Mouse (Mus musculus) heart, postnatal 0 days (tissue): ENCODE measurements at regions not wholly inside any gene's neighbourhood (a gene's known extent, or its start where the extent isn't known, plus 50 kb on each side); places are given as distances from the start of the nearest gene placed in this dataset.

ENCODE experiments used
- ATAC-seq: fragments of 200-750 bp; cut with Nextera tagmentation; 2 replicates; pipeline ENCODE4 v1.8.0; 2017; ENCODE audit warnings: low read depth, moderate number of reproducible peaks, moderate library complexity; ENCODE audit not compliant: insufficient read depth
- DNase-seq: peaks from one replicate; pipeline ENCODE4 v3.0.0-alpha.2; 2016; ENCODE audit warnings: low spot score
- H3K27ac ChIP-seq: fragments of 300-500 bp; sonication (generic); 2 replicates; pipeline ENCODE4 v1.5.1; 2014; ENCODE audit warnings: low read depth, mild to moderate bottlenecking
- H3K27me3 ChIP-seq: fragments of 300-500 bp; sonication (generic); 2 replicates; pipeline ENCODE4 v1.6.1; 2014; ENCODE audit warnings: low read length, mixed read lengths; ENCODE audit not compliant: control insufficient read depth, insufficient read depth
- H3K36me3 ChIP-seq: fragments of 300-500 bp; sonication (generic); replicated peaks from 2 replicates; pipeline ENCODE4 v1.6.1; 2014; ENCODE audit warnings: low read length, mixed read lengths; ENCODE audit not compliant: control insufficient read depth, insufficient read depth
- H3K4me1 ChIP-seq: fragments of 300-500 bp; sonication (generic); 2 replicates; pipeline ENCODE4 v1.6.1; 2014; ENCODE audit warnings: antibody characterized with exemption; ENCODE audit not compliant: control insufficient read depth, insufficient read depth
- H3K4me2 ChIP-seq: fragments of 300-500 bp; sonication (generic); 2 replicates; pipeline ENCODE4 v1.6.1; 2014; ENCODE audit warnings: low read depth, mild to moderate bottlenecking, low read length, moderate library complexity
- H3K4me3 ChIP-seq: fragments of 300-500 bp; sonication (generic); 2 replicates; pipeline ENCODE4 v1.5.1; 2014; ENCODE audit warnings: low read depth, low read length
- H3K9ac ChIP-seq: fragments of 300-500 bp; sonication (generic); replicated peaks from 2 replicates; pipeline ENCODE4 v1.6.1; 2014; ENCODE audit warnings: low read depth, low read length, mixed read lengths
- H3K9me3 ChIP-seq: fragments of 300-500 bp; sonication (generic); replicated peaks from 2 replicates; pipeline ENCODE4 v1.6.1; 2016; ENCODE audit warnings: low read length; ENCODE audit not compliant: control insufficient read depth
- CTCF ChIP-seq: IDR thresholded peaks from 2 replicates; pipeline ENCODE4 v1.5.1; 2016; ENCODE audit warnings: antibody characterized with exemption, control low read depth, low read depth
- EP300 ChIP-seq: IDR thresholded peaks from 2 replicates; pipeline ENCODE4 v1.6.1; 2016; ENCODE audit warnings: antibody characterized with exemption, low read depth
- WGBS: fragments of 180-500 bp; shearing (Covaris S2); extraction: QIAGEN DNeasy Blood & Tissue Kit; methylation state at CpG from one replicate; pipeline ENCODE4 v1.1.7; 2014; 5-methylcytosine and 5-hydroxymethylcytosine counted together

- no peak overlapping the region for H3K27ac ChIP-seq
- H3K9ac ChIP-seq, result no peak overlapping the region
- WGBS, result 86% methylated on average over 5 of the region's 5 CpGs
- DNase-seq (no peak), ATAC-seq (no peak)
- H3K4me1 ChIP-seq, result no peaks in the 10 kb centered on the region
- no peak overlapping the region for H3K4me2 ChIP-seq
- H3K27me3 ChIP-seq, result no peaks in the 10 kb centered on the region
- no peaks in the 10 kb centered on the region for H3K9me3 ChIP-seq
- H3K4me3 ChIP-seq, result no peak overlapping the region
- H3K36me3 ChIP-seq, result no peaks in the 10 kb centered on the region
- TF ChIP-seq EP300 (no peak), CTCF (no peak)
These were observed 223.1 kb downstream of the Fat4 start for GRCm38 (mm10) chr3:39109756-39110392.

GRCm38 (mm10) chr3:39114056-39114455 is 227.3 kb downstream of the Fat4 start:
- H3K9me3 ChIP-seq, result no peaks in the 10 kb centered on the region
- no peaks in the 10 kb centered on the region for H3K36me3 ChIP-seq
- no peaks in the 10 kb centered on the region for H3K27me3 ChIP-seq
- DNase-seq (no peak), ATAC-seq (no peak)
- WGBS, result 50% methylated on average over 3 of the region's 3 CpGs
- no peak overlapping the region for H3K27ac ChIP-seq
- no peak overlapping the region for H3K9ac ChIP-seq
- H3K4me1 ChIP-seq, result no peaks in the 10 kb centered on the region
- no peak overlapping the region for H3K4me2 ChIP-seq
- no peak overlapping the region for H3K4me3 ChIP-seq
- TF ChIP-seq CTCF (no peak), EP300 (no peak)

- no peak for DNase-seq
- Histone ChIP-seq H3K4me1 (no peaks in the 10 kb centered on the region), H3K4me2 (no peak overlapping the region), H3K9me3 (no peaks in the 10 kb centered on the region), H3K9ac (no peak overlapping the region), H3K27me3 (no peaks in the 10 kb centered on the region), H3K27ac (no peak overlapping the region), H3K4me3 (no peak overlapping the region), H3K36me3 (no peaks in the 10 kb centered on the region)
- WGBS, result 79% methylated on average over 3 of the region's 3 CpGs
- TF ChIP-seq CTCF (no peak), EP300 (no peak)
- no peak for ATAC-seq
These were observed 228.1 kb downstream of the Fat4 start for GRCm38 (mm10) chr3:39114826-39115225.

GRCm38 (mm10) chr3:39115441-39115840 is 228.7 kb downstream of the Fat4 start:
- Histone ChIP-seq H3K27ac (no peak overlapping the region), H3K27me3 (no peaks in the 10 kb centered on the region), H3K4me1 (no peaks in the 10 kb centered on the region), H3K4me3 (no peak overlapping the region), H3K9me3 (no peaks in the 10 kb centered on the region), H3K4me2 (no peak overlapping the region), H3K36me3 (no peaks in the 10 kb centered on the region), H3K9ac (no peak overlapping the region)
- ATAC-seq (no peak), DNase-seq (no peak)
- no peak for TF ChIP-seq EP300
- TF ChIP-seq CTCF, result no peak
- 54% methylated on average over 1 of the region's 1 CpGs for WGBS

- Histone ChIP-seq H3K27ac (no peak overlapping the region), H3K36me3 (no peaks in the 10 kb centered on the region), H3K4me3 (no peak overlapping the region), H3K27me3 (no peaks in the 10 kb centered on the region), H3K9ac (no peak overlapping the region), H3K4me1 (no peaks in the 10 kb centered on the region), H3K9me3 (peaks cover 5% of the 10 kb centered on the region; the same call in 1 of the 2 replicates), H3K4me2 (no peak overlapping the region)
- ATAC-seq (no peak), DNase-seq (no peak)
- TF ChIP-seq EP300, result no peak
- no peak for TF ChIP-seq CTCF
- 88% methylated on average over 1 of the region's 1 CpGs for WGBS
These were observed 235.5 kb downstream of the Fat4 start for GRCm38 (mm10) chr3:39122250-39122649.

GRCm38 (mm10) chr3:39130532-39130931 is 243.8 kb downstream of the Fat4 start:
- 75% methylated on average over 3 of the region's 3 CpGs for WGBS
- DNase-seq (no peak), ATAC-seq (no peak)
- no peaks in the 10 kb centered on the region for H3K4me1 ChIP-seq
- no peak overlapping the region for H3K4me3 ChIP-seq
- no peak overlapping the region for H3K4me2 ChIP-seq
- no peak overlapping the region for H3K27ac ChIP-seq
- no peaks in the 10 kb centered on the region for H3K36me3 ChIP-seq
- H3K27me3 ChIP-seq, result no peaks in the 10 kb centered on the region
- no peak overlapping the region for H3K9ac ChIP-seq
- peaks cover 5% of the 10 kb centered on the region; the same call in 1 of the 2 replicates for H3K9me3 ChIP-seq
- TF ChIP-seq EP300 (no peak), CTCF (no peak)
